Mouse (Mus musculus) midbrain, embryonic 15.5 days (tissue): ENCODE data around the gene Accs. TPM values are rescaled to one million over a fixed set of nuclear protein-coding genes. Genes with fewer than 3 reads are reported as not detected.

ENCODE experiments used
- ATAC-seq: fragments of 200-750 bp; cut with Nextera tagmentation; replicated peaks from 2 replicates; pipeline ENCODE4 v1.8.0; 2017; ENCODE audit warnings: moderate TSS enrichment
- H3K27ac ChIP-seq: fragments of 300-500 bp; sonication (generic); 2 replicates; pipeline ENCODE4 v1.5.1; 2015; ENCODE audit warnings: mild to moderate bottlenecking, inconsistent platforms
- H3K27me3 ChIP-seq: fragments of 300-500 bp; sonication (generic); replicated peaks from 2 replicates; pipeline ENCODE4 v1.6.1; 2015; ENCODE audit warnings: inconsistent platforms
- H3K36me3 ChIP-seq: fragments of 300-500 bp; sonication (generic); replicated peaks from 2 replicates; pipeline ENCODE4 v1.6.1; 2015; ENCODE audit warnings: inconsistent platforms
- H3K4me1 ChIP-seq: fragments of 300-500 bp; sonication (generic); 2 replicates; pipeline ENCODE4 v1.6.1; 2015; ENCODE audit warnings: inconsistent platforms
- H3K4me2 ChIP-seq: fragments of 300-500 bp; sonication (generic); 2 replicates; pipeline ENCODE4 v1.6.1; 2015; ENCODE audit warnings: inconsistent platforms, mild to moderate bottlenecking, moderate library complexity
- H3K4me3 ChIP-seq: fragments of 300-500 bp; sonication (generic); 2 replicates; pipeline ENCODE4 v1.5.1; 2015; ENCODE audit warnings: mild to moderate bottlenecking, inconsistent platforms
- H3K9ac ChIP-seq: fragments of 300-500 bp; sonication (generic); 2 replicates; pipeline ENCODE4 v1.6.1; 2015; ENCODE audit warnings: mild to moderate bottlenecking, inconsistent platforms
- H3K9me3 ChIP-seq: fragments of 300-500 bp; sonication (generic); 2 replicates; pipeline ENCODE4 v1.6.1; 2016; ENCODE audit warnings: inconsistent platforms
- WGBS: fragments of 180-500 bp; shearing (Covaris S2); methylation state at CpG from one replicate; pipeline ENCODE4 v1.1.7; 2015; ENCODE audit warnings: mixed read lengths; 5-methylcytosine and 5-hydroxymethylcytosine counted together
- polyA plus RNA-seq: library from polyadenylated mRNA; unstranded; fragments of >200 nt; fragmentation: Nextera tagmentation; extraction: Ambion mirVana; gene quantifications from 2 replicates; pipeline ENCODE4 v1.2.1, GENCODE M21; 2015

Gene Accs
- polyA plus RNA-seq, 1 experiment from 2014 or later = 5.1 TPM

- H3K4me1 ChIP-seq = no peaks in the 10 kb centered on the region
- H3K4me2 ChIP-seq = no peak overlapping the region
- H3K27ac ChIP-seq = no peak overlapping the region
- no peak overlapping the region for H3K4me3 ChIP-seq
- no peak for ATAC-seq
- no peaks in the 10 kb centered on the region for H3K9me3 ChIP-seq
- H3K27me3 ChIP-seq = no peaks in the 10 kb centered on the region
- peaks cover 39% of the 10 kb centered on the region for H3K36me3 ChIP-seq
- 94% methylated on average over 6 of the region's 6 CpGs for WGBS
- H3K9ac ChIP-seq = no peak overlapping the region
Measured at GRCm38 (mm10) chr2:93806487-93807201, 43.1 kb downstream of the Accs start.

DNA sequence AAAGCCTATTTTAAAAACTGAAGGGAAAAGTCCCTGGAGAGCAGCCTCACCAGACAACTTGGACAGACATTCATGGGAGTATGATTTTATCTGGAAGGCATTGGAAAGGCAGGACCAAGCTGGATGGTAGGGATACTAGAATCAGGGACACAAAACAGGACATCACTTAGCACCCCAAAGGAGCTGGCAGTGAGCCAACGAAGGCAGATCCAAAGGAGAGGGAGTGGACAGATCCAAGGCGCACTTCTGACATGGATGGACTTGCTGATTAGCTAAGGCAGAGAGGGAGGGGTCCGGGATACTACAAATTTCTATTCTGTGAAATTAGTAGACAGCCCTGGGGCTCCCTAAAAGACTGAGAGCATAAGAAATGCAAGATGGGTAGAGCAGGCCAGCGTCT lies 44.2 kb downstream of the Accs start:
- peaks cover 36% of the 10 kb centered on the region for H3K36me3 ChIP-seq
- no peaks in the 10 kb centered on the region for H3K27me3 ChIP-seq
- WGBS = 89% methylated on average over 4 of the region's 4 CpGs
- no peak overlapping the region for H3K9ac ChIP-seq
- H3K9me3 ChIP-seq = no peaks in the 10 kb centered on the region
- H3K4me3 ChIP-seq = no peak overlapping the region
- ATAC-seq = no peak
- H3K27ac ChIP-seq = no peak overlapping the region
- H3K4me2 ChIP-seq = no peak overlapping the region
- H3K4me1 ChIP-seq = no peaks in the 10 kb centered on the region

- no peak overlapping the region for H3K27ac ChIP-seq
- no peak for ATAC-seq
- H3K4me3 ChIP-seq = no peak overlapping the region
- 83% methylated on average over 5 of the region's 5 CpGs for WGBS
- no peak overlapping the region for H3K4me2 ChIP-seq
- no peaks in the 10 kb centered on the region for H3K9me3 ChIP-seq
- H3K9ac ChIP-seq = no peak overlapping the region
- peaks cover 33% of the 10 kb centered on the region for H3K36me3 ChIP-seq
- H3K4me1 ChIP-seq = no peaks in the 10 kb centered on the region
- H3K27me3 ChIP-seq = no peaks in the 10 kb centered on the region
Measured at GRCm38 (mm10) chr2:93805066-93805465, 44.7 kb downstream of the Accs start.

GRCm38 (mm10) chr2:93802947-93803346 lies 46.8 kb downstream of the Accs start:
- no peak overlapping the region for H3K4me2 ChIP-seq
- no peak overlapping the region for H3K27ac ChIP-seq
- ATAC-seq = no peak
- no peak overlapping the region for H3K4me3 ChIP-seq
- H3K9ac ChIP-seq = no peak overlapping the region
- 97% methylated on average over 2 of the region's 2 CpGs for WGBS
- no peaks in the 10 kb centered on the region for H3K9me3 ChIP-seq
- H3K27me3 ChIP-seq = no peaks in the 10 kb centered on the region
- peaks cover 31% of the 10 kb centered on the region for H3K36me3 ChIP-seq
- no peaks in the 10 kb centered on the region for H3K4me1 ChIP-seq

- Histone ChIP-seq H3K4me2 (no peak overlapping the region), H3K36me3 (peaks cover 24% of the 10 kb centered on the region; the same call in 1 of the 2 replicates), H3K4me1 (no peaks in the 10 kb centered on the region), H3K27me3 (no peaks in the 10 kb centered on the region), H3K9ac (no peak overlapping the region), H3K9me3 (no peaks in the 10 kb centered on the region), H3K27ac (no peak overlapping the region), H3K4me3 (no peak overlapping the region)
- no peak for ATAC-seq
- 74% methylated on average over 7 of the region's 7 CpGs for WGBS
Measured at GRCm38 (mm10) chr2:93801097-93801496, 48.6 kb downstream of the Accs start.

DNA sequence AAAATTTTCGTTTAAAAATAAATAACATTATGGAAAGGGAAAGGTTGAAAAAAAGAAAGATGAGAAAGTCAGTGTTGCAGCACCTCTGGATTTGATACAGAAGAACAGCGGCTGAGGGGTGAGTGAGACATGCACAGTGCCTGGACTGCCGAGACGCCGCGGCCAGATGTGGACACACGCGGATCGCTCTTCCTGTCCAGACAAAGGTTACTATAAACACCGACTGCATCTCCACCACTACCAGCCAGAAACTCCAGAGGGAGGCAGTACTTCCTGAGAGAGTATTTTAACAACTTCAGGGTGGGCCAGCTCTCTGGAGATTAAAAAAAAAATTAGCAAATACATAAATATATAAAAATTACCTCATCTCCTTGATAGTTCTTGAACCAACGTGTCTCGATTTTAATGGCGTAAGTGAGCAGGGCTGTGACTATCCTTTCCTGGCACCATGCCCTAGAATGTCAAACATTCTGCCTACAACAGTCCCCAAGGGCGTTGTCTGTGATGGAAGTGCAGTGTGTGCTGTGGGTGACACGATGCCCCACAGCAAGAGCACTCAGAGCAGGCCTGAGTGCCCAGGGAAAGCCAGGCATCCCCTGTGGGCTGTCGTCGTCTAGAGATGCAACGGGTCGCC lies 52.5 kb downstream of the Accs start:
- no peak overlapping the region for H3K27ac ChIP-seq
- WGBS = 85% methylated on average over 19 of the region's 19 CpGs
- peaks cover 23% of the 10 kb centered on the region for H3K36me3 ChIP-seq
- H3K9ac ChIP-seq = no peak overlapping the region
- H3K9me3 ChIP-seq = no peaks in the 10 kb centered on the region
- no peaks in the 10 kb centered on the region for H3K4me1 ChIP-seq
- no peak for ATAC-seq
- H3K27me3 ChIP-seq = no peaks in the 10 kb centered on the region
- H3K4me3 ChIP-seq = no peak overlapping the region
- no peak overlapping the region for H3K4me2 ChIP-seq

- Histone ChIP-seq H3K9ac (no peak overlapping the region), H3K4me1 (no peaks in the 10 kb centered on the region), H3K27me3 (no peaks in the 10 kb centered on the region), H3K27ac (no peak overlapping the region), H3K36me3 (peaks cover 14% of the 10 kb centered on the region), H3K4me3 (no peak overlapping the region), H3K4me2 (no peak overlapping the region), H3K9me3 (no peaks in the 10 kb centered on the region)
- 95% methylated on average over 5 of the region's 5 CpGs for WGBS
- no peak for ATAC-seq
Measured at GRCm38 (mm10) chr2:93794375-93794774, 55.4 kb downstream of the Accs start.

DNA sequence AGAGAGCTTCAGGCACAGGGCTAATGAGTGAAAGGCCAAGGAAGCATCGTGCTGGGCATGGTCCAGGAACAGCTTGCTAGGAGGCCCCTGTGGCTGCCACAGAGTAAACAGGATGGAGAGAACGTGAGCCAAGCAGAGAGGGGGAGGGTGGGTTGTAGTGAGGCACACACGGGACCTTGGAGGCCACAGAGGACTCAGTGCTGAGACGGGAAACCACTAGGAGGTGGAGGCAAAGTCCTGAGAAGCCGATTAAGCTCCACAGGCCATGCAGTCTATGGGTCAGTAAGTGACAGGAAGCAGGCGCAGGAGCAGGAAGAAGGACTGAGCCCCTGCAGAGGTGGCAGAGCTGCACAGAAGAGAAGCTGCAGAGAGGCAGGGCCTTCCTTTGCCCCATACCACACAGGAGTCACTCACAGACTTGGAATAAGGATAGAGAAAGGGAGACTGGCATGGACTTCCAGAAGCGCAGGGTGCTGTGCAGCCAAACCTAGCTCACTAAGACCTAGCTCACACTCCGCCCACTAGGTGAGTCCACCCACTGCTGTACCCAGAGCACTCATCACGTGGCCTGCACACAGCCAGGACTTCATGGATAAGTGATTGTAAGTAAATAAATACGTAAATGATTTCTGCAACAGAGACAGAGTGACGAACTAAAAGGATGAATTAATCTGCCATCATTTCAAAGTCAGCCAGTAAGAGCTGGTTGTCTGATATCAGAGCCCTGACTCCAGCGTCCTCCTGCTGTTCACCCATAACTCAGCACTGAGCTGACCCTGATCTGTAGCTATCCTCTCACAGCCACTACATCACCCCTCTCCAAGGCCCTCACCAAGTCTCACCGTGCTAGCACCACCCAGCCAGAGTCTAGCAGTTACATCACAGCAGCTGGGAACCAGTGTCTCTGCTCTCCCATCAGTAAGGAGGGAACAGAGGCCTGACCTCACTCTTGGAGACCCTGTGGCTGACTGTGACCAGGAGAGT lies 57.9 kb downstream of the Accs start:
- Histone ChIP-seq H3K4me3 (no peak overlapping the region), H3K36me3 (peaks cover 10% of the 10 kb centered on the region), H3K27ac (no peak overlapping the region), H3K9me3 (no peaks in the 10 kb centered on the region), H3K4me1 (no peaks in the 10 kb centered on the region), H3K27me3 (no peaks in the 10 kb centered on the region), H3K9ac (no peak overlapping the region), H3K4me2 (no peak overlapping the region)
- 65% methylated on average over 13 of the region's 13 CpGs for WGBS
- peak; percentile 46; the same call in 1 of the 2 replicates for ATAC-seq

- H3K36me3 ChIP-seq = peaks cover 6% of the 10 kb centered on the region
- H3K9ac ChIP-seq = no peak overlapping the region
- H3K4me2 ChIP-seq = no peak overlapping the region
- 93% methylated on average over 4 of the region's 4 CpGs for WGBS
- ATAC-seq = no peak
- H3K4me1 ChIP-seq = peaks cover 3% of the 10 kb centered on the region
- H3K9me3 ChIP-seq = no peaks in the 10 kb centered on the region
- H3K4me3 ChIP-seq = no peak overlapping the region
- H3K27ac ChIP-seq = no peak overlapping the region
- no peaks in the 10 kb centered on the region for H3K27me3 ChIP-seq
Measured at GRCm38 (mm10) chr2:93790798-93791345, 58.9 kb downstream of the Accs start.

DNA sequence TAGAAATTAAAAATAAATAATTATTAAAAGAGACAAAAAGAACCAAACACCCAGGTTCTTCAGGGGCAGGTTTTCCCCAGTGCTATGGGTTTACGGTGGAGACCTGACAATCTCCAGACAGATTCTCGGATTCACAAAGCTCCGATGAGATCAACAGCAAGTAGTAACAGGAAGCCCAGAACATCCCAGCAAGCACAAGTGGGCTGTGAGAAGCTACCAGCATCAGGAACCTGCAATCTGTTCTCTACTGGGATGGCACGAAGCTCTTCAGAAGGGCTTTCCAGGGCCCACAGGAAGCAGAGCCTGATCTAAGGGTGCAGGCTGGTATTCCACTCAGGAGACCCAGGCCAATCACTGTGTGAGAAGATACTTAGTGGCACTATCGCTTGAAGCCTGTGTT lies 61.2 kb downstream of the Accs start:
- WGBS = 85% methylated on average over 5 of the region's 5 CpGs
- ATAC-seq = no peak
- H3K9me3 ChIP-seq = no peaks in the 10 kb centered on the region
- no peaks in the 10 kb centered on the region for H3K27me3 ChIP-seq
- no peaks in the 10 kb centered on the region for H3K36me3 ChIP-seq
- H3K4me2 ChIP-seq = no peak overlapping the region
- no peak overlapping the region for H3K4me3 ChIP-seq
- no peak overlapping the region for H3K9ac ChIP-seq
- H3K27ac ChIP-seq = no peak overlapping the region
- peaks cover 20% of the 10 kb centered on the region for H3K4me1 ChIP-seq

DNA sequence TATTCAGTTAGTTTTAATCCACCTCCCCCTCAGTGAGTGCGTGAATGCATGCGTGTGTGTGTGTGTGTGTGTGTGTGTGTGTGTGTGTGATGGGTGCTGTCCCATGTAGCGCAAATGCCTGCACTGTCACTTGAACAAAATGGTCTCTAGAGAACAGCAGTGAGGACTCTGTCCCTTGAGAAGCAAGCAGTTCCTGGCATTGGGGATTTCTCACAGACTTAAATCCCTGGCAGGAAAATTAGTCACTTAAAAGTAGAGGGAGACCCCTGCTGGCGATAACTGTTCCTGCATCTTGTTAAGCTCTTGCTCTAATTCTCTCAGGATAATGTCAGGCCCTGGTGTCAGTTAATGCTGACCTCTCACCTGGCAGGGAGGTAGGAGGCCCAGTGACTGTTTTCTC lies 63.6 kb downstream of the Accs start:
- H3K4me2 ChIP-seq = no peak overlapping the region
- WGBS = 52% methylated on average over 4 of the region's 4 CpGs
- ATAC-seq = peak; percentile 48; the same call in 1 of the 2 replicates
- H3K27ac ChIP-seq = no peak overlapping the region
- no peaks in the 10 kb centered on the region for H3K9me3 ChIP-seq
- no peak overlapping the region for H3K9ac ChIP-seq
- no peaks in the 10 kb centered on the region for H3K27me3 ChIP-seq
- H3K4me1 ChIP-seq = peaks cover 20% of the 10 kb centered on the region
- no peak overlapping the region for H3K4me3 ChIP-seq
- H3K36me3 ChIP-seq = no peaks in the 10 kb centered on the region

- Histone ChIP-seq H3K36me3 (no peaks in the 10 kb centered on the region), H3K27ac (no peak overlapping the region), H3K4me3 (no peak overlapping the region), H3K9me3 (no peaks in the 10 kb centered on the region), H3K27me3 (no peaks in the 10 kb centered on the region), H3K9ac (no peak overlapping the region), H3K4me2 (no peak overlapping the region), H3K4me1 (peaks cover 20% of the 10 kb centered on the region)
- WGBS = 30% methylated on average over 2 of the region's 2 CpGs
- no peak for ATAC-seq
Measured at GRCm38 (mm10) chr2:93785432-93785798, 64.3 kb downstream of the Accs start.
